Mouse (Mus musculus) heart, embryonic 16.5 days (tissue): ENCODE data around the gene Npy4r. TPM values are rescaled to one million over a fixed set of nuclear protein-coding genes. Genes with fewer than 3 reads are reported as not detected.

Experiments used
- ATAC-seq: fragments of 200-750 bp; cut with Nextera tagmentation; replicated peaks from 2 replicates; pipeline ENCODE4 v1.8.0; 2017; ENCODE audit warnings: moderate number of reproducible peaks; ENCODE audit not compliant: insufficient read depth, low FRiP score; ENCODE audit errors: extremely low read depth
- H3K27ac ChIP-seq: fragments of 300-500 bp; sonication (generic); 2 replicates; pipeline ENCODE4 v1.5.1; 2014; ENCODE audit warnings: mild to moderate bottlenecking, low read length, control low read depth, moderate library complexity
- H3K27me3 ChIP-seq: fragments of 300-500 bp; sonication (generic); 2 replicates; pipeline ENCODE4 v1.6.1; 2014; ENCODE audit warnings: low read length, mixed read lengths; ENCODE audit not compliant: control insufficient read depth, insufficient read depth
- H3K36me3 ChIP-seq: fragments of 300-500 bp; sonication (generic); 2 replicates; pipeline ENCODE4 v1.6.1; 2014; ENCODE audit not compliant: control insufficient read depth, insufficient read depth
- H3K4me1 ChIP-seq: fragments of 300-500 bp; sonication (generic); 2 replicates; pipeline ENCODE4 v1.6.1; 2014; ENCODE audit warnings: low read length, mixed read lengths; ENCODE audit not compliant: control insufficient read depth, insufficient read depth
- H3K4me2 ChIP-seq: fragments of 300-500 bp; sonication (generic); 2 replicates; pipeline ENCODE4 v1.6.1; 2014; ENCODE audit warnings: low read depth, mild to moderate bottlenecking, control low read depth, low read length
- H3K4me3 ChIP-seq: fragments of 300-500 bp; sonication (generic); 2 replicates; pipeline ENCODE4 v1.5.1; 2014; ENCODE audit warnings: mild to moderate bottlenecking, control low read depth, low read length
- H3K9ac ChIP-seq: fragments of 300-500 bp; sonication (generic); 2 replicates; pipeline ENCODE4 v1.6.1; 2014; ENCODE audit warnings: low read length, control low read depth
- H3K9me3 ChIP-seq: fragments of 300-500 bp; sonication (generic); replicated peaks from 2 replicates; pipeline ENCODE4 v1.6.1; 2016; ENCODE audit warnings: low read length; ENCODE audit not compliant: control insufficient read depth
- WGBS: fragments of 180-500 bp; shearing (Covaris S2); extraction: QIAGEN DNeasy Blood & Tissue Kit; methylation state at CpG from one replicate; pipeline ENCODE4 v1.1.7; 2014; 5-methylcytosine and 5-hydroxymethylcytosine counted together
- polyA plus RNA-seq: library from polyadenylated mRNA; unstranded; fragments of >200 nt; fragmentation: Nextera tagmentation; extraction: Ambion mirVana; gene quantifications from 2 replicates; pipeline ENCODE4 v1.2.1, GENCODE M21; 2015

Gene Npy4r
- polyA plus RNA-seq, 1 experiment from 2014 or later, result 0.07 TPM

GRCm38 (mm10) chr14:34179351-34179750, 27.1 kb upstream of the Npy4r start:
- ATAC-seq, result no peak
- H3K27ac ChIP-seq, result no peak overlapping the region
- no peak overlapping the region for H3K4me3 ChIP-seq
- H3K27me3 ChIP-seq, result no peaks in the 10 kb centered on the region
- no peaks in the 10 kb centered on the region for H3K36me3 ChIP-seq
- no peak overlapping the region for H3K4me2 ChIP-seq
- WGBS, result 83% methylated on average over 3 of the region's 3 CpGs
- H3K9ac ChIP-seq, result no peak overlapping the region
- peaks cover 9% of the 10 kb centered on the region for H3K9me3 ChIP-seq
- 0 out of 2 replicates have a peak, but pooled peaks cover 3% of the 10 kb centered on the region for H3K4me1 ChIP-seq

- Histone ChIP-seq H3K4me3 (no peak overlapping the region), H3K9ac (no peak overlapping the region), H3K27ac (no peak overlapping the region), H3K27me3 (no peaks in the 10 kb centered on the region), H3K9me3 (no peaks in the 10 kb centered on the region), H3K4me1 (0 out of 2 replicates have a peak, but pooled peaks cover 5% of the 10 kb centered on the region), H3K4me2 (no peak overlapping the region), H3K36me3 (no peaks in the 10 kb centered on the region)
- no peak for ATAC-seq
- 50% methylated on average over 3 of the region's 3 CpGs for WGBS
Observed at GRCm38 (mm10) chr14:34171107-34171506, 18.8 kb upstream of the Npy4r start.

- Histone ChIP-seq H3K27ac (no peak overlapping the region), H3K9me3 (no peaks in the 10 kb centered on the region), H3K36me3 (no peaks in the 10 kb centered on the region), H3K4me2 (no peak overlapping the region), H3K4me3 (no peak overlapping the region), H3K27me3 (no peaks in the 10 kb centered on the region), H3K4me1 (0 out of 2 replicates have a peak, but pooled peaks cover 2% of the 10 kb centered on the region), H3K9ac (no peak overlapping the region; the same call in 1 of the 2 replicates)
- WGBS, result 76% methylated on average over 12 of the region's 12 CpGs
- ATAC-seq, result no peak
Observed at GRCm38 (mm10) chr14:34155752-34156151, 3.5 kb upstream of the Npy4r start.

DNA sequence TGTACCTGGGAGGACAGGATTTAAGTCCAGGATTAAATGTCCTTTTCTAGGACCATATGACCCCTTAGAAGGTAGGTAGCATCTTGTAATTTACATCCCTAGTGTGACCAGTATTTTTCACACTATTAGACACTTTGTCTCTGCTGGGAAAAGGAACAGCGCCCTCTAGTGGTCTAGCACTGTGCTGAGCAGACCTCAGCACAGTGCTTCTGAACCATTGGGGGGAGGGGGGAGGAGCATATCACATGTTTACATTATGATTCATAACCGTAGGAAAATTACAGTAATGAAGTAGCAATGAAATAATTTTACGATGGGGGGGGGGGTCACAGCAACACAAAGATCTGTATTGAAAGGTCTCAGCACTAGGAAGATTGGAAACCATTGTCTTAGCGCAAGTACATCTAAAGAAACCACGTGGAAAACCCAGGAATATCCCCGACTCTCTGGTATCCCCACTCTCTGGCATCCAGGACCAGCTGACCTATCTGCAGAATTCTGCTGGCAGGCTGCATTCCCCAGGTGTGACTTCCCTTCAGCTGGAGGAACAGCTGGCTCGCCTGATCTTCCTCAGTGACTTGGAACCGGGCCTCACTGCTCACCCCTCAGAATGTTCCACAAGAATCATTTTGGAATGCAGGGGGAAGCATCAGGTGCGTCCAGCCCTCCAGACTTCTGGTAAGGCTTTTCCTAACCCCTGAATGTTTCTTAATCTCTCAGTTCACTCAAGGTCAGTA, 2.5 kb upstream of the Npy4r start:
- 48% methylated on average over 9 of the region's 9 CpGs for WGBS
- Histone ChIP-seq H3K4me1 (0 out of 2 replicates have a peak, but pooled peaks cover 2% of the 10 kb centered on the region), H3K27ac (no peak overlapping the region), H3K36me3 (no peaks in the 10 kb centered on the region), H3K9me3 (no peaks in the 10 kb centered on the region), H3K9ac (no peak overlapping the region), H3K4me2 (no peak overlapping the region), H3K4me3 (no peak overlapping the region), H3K27me3 (no peaks in the 10 kb centered on the region)
- ATAC-seq, result no peak

- Histone ChIP-seq H3K27me3 (no peaks in the 10 kb centered on the region), H3K9me3 (no peaks in the 10 kb centered on the region), H3K4me2 (no peak overlapping the region), H3K9ac (no peak overlapping the region), H3K4me3 (no peak overlapping the region), H3K27ac (no peak overlapping the region), H3K4me1 (no peaks in the 10 kb centered on the region), H3K36me3 (no peaks in the 10 kb centered on the region)
- WGBS, result 89% methylated on average over 10 of the region's 10 CpGs
- no peak for ATAC-seq
Observed at GRCm38 (mm10) chr14:34142915-34143314, 9.4 kb downstream of the Npy4r start.

DNA sequence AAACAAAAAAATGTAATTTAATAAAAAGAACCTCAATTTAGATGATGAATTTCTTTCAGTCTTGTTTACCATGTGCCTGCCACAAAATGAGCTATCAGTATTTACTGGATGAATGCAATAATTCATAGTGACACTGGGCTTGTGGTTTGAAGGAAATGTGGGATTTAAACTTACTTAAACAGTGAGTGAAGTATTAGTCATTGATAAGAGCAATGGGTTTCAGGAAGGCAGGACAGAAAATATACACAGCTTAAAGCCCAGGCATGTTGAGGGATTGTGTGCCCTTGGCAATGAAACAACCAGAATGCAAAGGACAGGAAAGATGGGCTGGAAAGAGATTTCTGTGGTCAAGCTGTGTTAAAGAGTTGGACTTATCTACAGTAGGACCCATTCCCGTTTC, 10.0 kb downstream of the Npy4r start:
- Histone ChIP-seq H3K9me3 (no peaks in the 10 kb centered on the region), H3K9ac (no peak overlapping the region), H3K36me3 (no peaks in the 10 kb centered on the region), H3K27me3 (no peaks in the 10 kb centered on the region), H3K4me2 (no peak overlapping the region), H3K4me3 (no peak overlapping the region), H3K27ac (no peak overlapping the region), H3K4me1 (no peaks in the 10 kb centered on the region)
- WGBS, result 58% methylated on average over 1 of the region's 1 CpGs
- no peak for ATAC-seq

DNA sequence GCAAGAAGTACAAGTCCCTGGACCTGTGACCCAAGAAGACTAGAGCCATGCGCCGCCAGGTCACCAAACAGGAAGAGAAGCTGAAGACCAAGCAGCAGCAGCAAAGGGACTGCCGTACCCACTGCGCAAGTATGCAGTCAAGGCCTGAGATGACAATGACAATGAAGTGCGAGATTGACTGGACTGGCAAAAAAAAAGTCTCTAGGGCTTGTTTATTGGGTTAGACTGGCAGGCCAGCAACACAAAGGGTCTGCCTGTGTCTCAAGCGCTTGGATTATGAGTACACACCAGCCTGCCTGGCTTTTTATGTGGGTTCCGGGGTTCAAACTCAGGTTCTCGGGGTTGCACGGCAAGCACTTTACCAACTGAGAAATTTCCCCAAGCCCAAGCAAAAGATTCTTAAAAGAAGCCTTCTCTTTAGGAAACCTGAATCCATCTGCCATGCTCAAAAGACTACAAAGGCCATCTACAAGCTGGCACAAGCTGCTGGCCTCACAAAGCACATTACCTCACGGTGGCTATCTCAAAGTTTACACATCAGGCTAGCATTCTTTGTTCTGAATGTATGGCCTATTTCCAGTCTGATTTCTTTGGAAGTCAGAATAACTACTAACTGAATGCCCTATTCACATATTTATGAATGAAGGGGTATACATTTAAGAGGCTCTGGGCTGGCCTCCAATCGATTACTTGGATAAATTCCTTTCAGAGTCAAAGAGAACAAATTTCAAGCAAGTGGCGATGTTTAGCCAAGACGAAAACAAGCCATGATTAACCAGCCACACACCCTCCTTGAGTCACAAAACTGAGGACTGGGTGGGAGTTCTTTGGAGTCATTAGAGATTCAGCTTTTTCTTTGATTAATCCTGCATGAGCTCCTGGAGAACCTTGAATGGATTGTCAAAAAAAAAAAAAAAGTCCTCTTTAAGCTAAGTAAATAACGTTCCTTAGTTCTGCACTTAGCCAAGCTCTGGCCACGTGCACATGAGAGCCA, 12.3 kb downstream of the Npy4r start:
- Histone ChIP-seq H3K27me3 (no peaks in the 10 kb centered on the region), H3K4me1 (no peaks in the 10 kb centered on the region), H3K9ac (no peak overlapping the region), H3K27ac (no peak overlapping the region), H3K4me3 (no peak overlapping the region), H3K4me2 (no peak overlapping the region), H3K9me3 (no peaks in the 10 kb centered on the region), H3K36me3 (no peaks in the 10 kb centered on the region)
- ATAC-seq, result no peak
- 79% methylated on average over 15 of the region's 15 CpGs for WGBS

DNA sequence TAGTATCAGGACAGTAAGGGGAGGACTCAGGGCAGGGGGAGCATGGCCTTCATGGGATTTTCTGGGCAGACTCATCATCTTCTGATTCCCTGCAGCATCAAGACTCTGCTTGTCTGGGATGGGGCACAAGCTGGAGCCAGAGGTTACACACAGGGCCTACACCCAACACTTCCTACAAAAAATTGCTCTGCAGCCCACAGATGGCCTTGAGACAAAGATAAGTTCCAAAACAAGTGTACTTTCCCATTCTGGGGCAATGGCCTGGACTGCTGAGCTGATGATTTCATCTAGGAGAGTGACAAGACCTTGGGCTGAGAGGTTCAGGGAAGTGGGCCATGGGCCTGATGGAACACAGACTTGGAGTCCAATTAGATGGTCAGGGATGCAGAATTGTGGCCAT, 16.9 kb downstream of the Npy4r start:
- Histone ChIP-seq H3K4me2 (no peak overlapping the region), H3K4me1 (no peaks in the 10 kb centered on the region), H3K4me3 (no peak overlapping the region), H3K27ac (no peak overlapping the region), H3K9ac (no peak overlapping the region), H3K36me3 (no peaks in the 10 kb centered on the region), H3K27me3 (no peaks in the 10 kb centered on the region), H3K9me3 (no peaks in the 10 kb centered on the region)
- no peak for ATAC-seq

GRCm38 (mm10) chr14:34131216-34131615, 21.1 kb downstream of the Npy4r start:
- no peaks in the 10 kb centered on the region for H3K9me3 ChIP-seq
- no peaks in the 10 kb centered on the region for H3K36me3 ChIP-seq
- no peak overlapping the region for H3K9ac ChIP-seq
- H3K27me3 ChIP-seq, result no peaks in the 10 kb centered on the region
- no peak overlapping the region for H3K4me3 ChIP-seq
- no peak for ATAC-seq
- H3K4me2 ChIP-seq, result no peak overlapping the region
- H3K27ac ChIP-seq, result no peak overlapping the region
- 60% methylated on average over 6 of the region's 6 CpGs for WGBS
- no peaks in the 10 kb centered on the region for H3K4me1 ChIP-seq
